Mouse (Mus musculus) ovary, postnatal 14 days (tissue): ENCODE measurements around the gene Trim5.
"Not testable (repeated sequence)": the region's sequence is repeated elsewhere in the genome, so short reads cannot be mapped to it uniquely, and the experiment has no call there.

ENCODE experiments used
- DNase-seq: peaks from one replicate; pipeline ENCODE4 v3.0.0; 2022; ENCODE audit warnings: low spot score

The Trim5 gene

GRCm38 (mm10) chr7:104287576-104288443 lies at the start of gene Trim5:
Gene Trim5 (minus strand): TSS chr7:104288094.
- DNase-seq: not testable (repeated sequence)

- not testable (repeated sequence) for DNase-seq
Observed at GRCm38 (mm10) chr7:104335547-104335946, 47.7 kb upstream of the Trim5 start.

GRCm38 (mm10) chr7:104329171-104329570 lies 41.3 kb upstream of the Trim5 start, which contains the start of gene Trim34b:
Gene Trim34b (plus strand): TSS chr7:104329471.
- not testable (repeated sequence) for DNase-seq

- DNase-seq: no peak
Observed at GRCm38 (mm10) chr7:104322028-104322427, 34.1 kb upstream of the Trim5 start.

GRCm38 (mm10) chr7:104315369-104316080 lies 27.6 kb upstream of the Trim5 start, which contains the start of gene Trim12a:
Gene Trim12a (minus strand): TSS chr7:104315466.
- not testable (repeated sequence) for DNase-seq

GRCm38 (mm10) chr7:104314796-104315353 lies 27.0 kb upstream of the Trim5 start:
- no peak for DNase-seq

- no peak for DNase-seq
Observed at GRCm38 (mm10) chr7:104291638-104292400, 3.9 kb upstream of the Trim5 start.

GRCm38 (mm10) chr7:104290641-104291040 lies 2.7 kb upstream of the Trim5 start:
- DNase-seq: no peak

GRCm38 (mm10) chr7:104279361-104279760 lies 8.5 kb downstream of the Trim5 start:
- DNase-seq: not testable (repeated sequence)

- not testable (repeated sequence) for DNase-seq
Observed at GRCm38 (mm10) chr7:104265335-104265734, 22.6 kb downstream of the Trim5 start.

- DNase-seq: not testable (repeated sequence)
Observed at GRCm38 (mm10) chr7:104260380-104260779, 27.5 kb downstream of the Trim5 start.

- DNase-seq: peak; percentile 34
Observed at GRCm38 (mm10) chr7:104244287-104245181, 43.4 kb downstream of the Trim5 start, which contains the start of gene Trim34a. Gene Trim34a (plus strand): TSS chr7:104244457.

- DNase-seq: no peak
Observed at GRCm38 (mm10) chr7:104243616-104244015, 44.3 kb downstream of the Trim5 start.

- no peak for DNase-seq
Observed at GRCm38 (mm10) chr7:104240857-104241256, 47.0 kb downstream of the Trim5 start.

- DNase-seq: peak; percentile 29
Observed at GRCm38 (mm10) chr7:104231203-104231602, 56.7 kb downstream of the Trim5 start.

GRCm38 (mm10) chr7:104218701-104219569 lies 69.0 kb downstream of the Trim5 start, which contains the start of gene Trim6:
Gene Trim6 (plus strand): TSS chr7:104218793.
- peak; percentile 62 for DNase-seq

GRCm38 (mm10) chr7:104217881-104218280 lies 70.0 kb downstream of the Trim5 start:
- no peak for DNase-seq

- no peak for DNase-seq
Observed at GRCm38 (mm10) chr7:104216011-104216535, 71.8 kb downstream of the Trim5 start.
